Mouse (Mus musculus): ENCODE measurements around the gene Thrb.
A peak's percentile ranks its signal among the peaks of the same experiment; 100 is the strongest.

The Thrb gene

GRCm38 (mm10) chr14:17713297-17713904 is 53.3 kb downstream of the Thrb start:
- no peak for DNase-seq (ENCODE audit: low spot score)

- no peak for DNase-seq (ENCODE audit: low spot score)
These were observed 59.4 kb downstream of the Thrb start for GRCm38 (mm10) chr14:17719494-17719893.

- DNase-seq (ENCODE audit: low spot score) = no peak
These were observed 62.9 kb downstream of the Thrb start for GRCm38 (mm10) chr14:17722824-17723445.

- no peak for DNase-seq (ENCODE audit: low spot score)
These were observed 64.5 kb downstream of the Thrb start for GRCm38 (mm10) chr14:17724577-17724976.

- DNase-seq (ENCODE audit: low spot score) = no peak
These were observed 66.8 kb downstream of the Thrb start for GRCm38 (mm10) chr14:17726906-17727305.

GRCm38 (mm10) chr14:17727878-17728277 is 67.8 kb downstream of the Thrb start:
- DNase-seq (ENCODE audit: low spot score) = no peak

- no peak for DNase-seq (ENCODE audit: low spot score)
These were observed 68.8 kb downstream of the Thrb start for GRCm38 (mm10) chr14:17728889-17729288.

- DNase-seq (ENCODE audit: low spot score) = peak; percentile 43
These were observed 71.0 kb downstream of the Thrb start for GRCm38 (mm10) chr14:17731020-17731419.

GRCm38 (mm10) chr14:17733077-17733778 is 73.2 kb downstream of the Thrb start:
- DNase-seq (ENCODE audit: low spot score) = no peak

GRCm38 (mm10) chr14:17733779-17734137 is 73.7 kb downstream of the Thrb start:
- DNase-seq (ENCODE audit: low spot score) = no peak

- DNase-seq (ENCODE audit: low spot score) = no peak
These were observed 75.4 kb downstream of the Thrb start for GRCm38 (mm10) chr14:17735440-17735839.

- peak; percentile 80 for DNase-seq (ENCODE audit: low spot score)
These were observed 80.8 kb downstream of the Thrb start for GRCm38 (mm10) chr14:17740903-17741302.

GRCm38 (mm10) chr14:17742264-17742663 is 82.2 kb downstream of the Thrb start:
- no peak for DNase-seq (ENCODE audit: low spot score)

GRCm38 (mm10) chr14:17742902-17743712 is 83.0 kb downstream of the Thrb start:
- DNase-seq (ENCODE audit: low spot score) = no peak

GRCm38 (mm10) chr14:17743713-17744158 is 83.7 kb downstream of the Thrb start:
- no peak for DNase-seq (ENCODE audit: low spot score)

- no peak for DNase-seq (ENCODE audit: low spot score)
These were observed 87.9 kb downstream of the Thrb start for GRCm38 (mm10) chr14:17747922-17748321.

- no peak for DNase-seq (ENCODE audit: low spot score)
These were observed 88.9 kb downstream of the Thrb start for GRCm38 (mm10) chr14:17748945-17749344.

- no peak for DNase-seq (ENCODE audit: low spot score)
These were observed 91.8 kb downstream of the Thrb start for GRCm38 (mm10) chr14:17751911-17752310.

- DNase-seq (ENCODE audit: low spot score) = no peak
These were observed 93.4 kb downstream of the Thrb start for GRCm38 (mm10) chr14:17753429-17753828.

- no peak for DNase-seq (ENCODE audit: low spot score)
These were observed 96.7 kb downstream of the Thrb start for GRCm38 (mm10) chr14:17756732-17757131.

- DNase-seq (ENCODE audit: low spot score) = no peak
These were observed 107.9 kb downstream of the Thrb start for GRCm38 (mm10) chr14:17767987-17768386.

GRCm38 (mm10) chr14:17774404-17774803 is 114.3 kb downstream of the Thrb start:
- no peak for DNase-seq (ENCODE audit: low spot score)
